Mouse (Mus musculus) heart, embryonic 12.5 days (tissue): ENCODE data around the gene Ltb. TPM values are rescaled to one million over a fixed set of nuclear protein-coding genes. Genes with fewer than 3 reads are reported as not detected.
A peak's percentile ranks its signal among the peaks of the same experiment; 100 is the strongest.

Experiments
- ATAC-seq: fragments of 200-750 bp; cut with Nextera tagmentation; 2 replicates; pipeline ENCODE4 v1.8.0; 2017; ENCODE audit warnings: moderate TSS enrichment, moderate library complexity; ENCODE audit not compliant: insufficient number of reproducible peaks, low FRiP score
- H3K27ac ChIP-seq: fragments of 300-500 bp; sonication (generic); 2 replicates; pipeline ENCODE4 v1.5.1; 2016; ENCODE audit warnings: mild to moderate bottlenecking, moderate library complexity; ENCODE audit not compliant: poor library complexity, severe bottlenecking
- H3K27me3 ChIP-seq: fragments of 300-500 bp; sonication (generic); replicated peaks from 2 replicates; pipeline ENCODE4 v1.6.1; 2016; ENCODE audit warnings: mild to moderate bottlenecking, moderate library complexity
- H3K36me3 ChIP-seq: fragments of 300-500 bp; sonication (generic); 2 replicates; pipeline ENCODE4 v1.6.1; 2016; ENCODE audit warnings: mild to moderate bottlenecking, moderate library complexity
- H3K4me1 ChIP-seq: fragments of 300-500 bp; sonication (generic); replicated peaks from 2 replicates; pipeline ENCODE4 v1.6.1; 2016; ENCODE audit warnings: mild to moderate bottlenecking
- H3K4me2 ChIP-seq: fragments of 300-500 bp; sonication (generic); 2 replicates; pipeline ENCODE4 v1.6.1; 2016; ENCODE audit warnings: mild to moderate bottlenecking, moderate library complexity
- H3K4me3 ChIP-seq: fragments of 300-500 bp; sonication (generic); 2 replicates; pipeline ENCODE4 v1.5.1; 2016; ENCODE audit warnings: mild to moderate bottlenecking
- H3K9ac ChIP-seq: fragments of 300-500 bp; sonication (generic); 2 replicates; pipeline ENCODE4 v1.6.1; 2016; ENCODE audit warnings: mild to moderate bottlenecking, moderate library complexity
- H3K9me3 ChIP-seq: fragments of 300-500 bp; sonication (generic); replicated peaks from 2 replicates; pipeline ENCODE4 v1.6.1; 2016; ENCODE audit warnings: mild to moderate bottlenecking, moderate library complexity
- WGBS: fragments of 180-500 bp; shearing (Covaris S2); methylation state at CpG from one replicate; pipeline ENCODE4 v1.1.7; 2016; 5-methylcytosine and 5-hydroxymethylcytosine counted together
- polyA plus RNA-seq: library from polyadenylated mRNA; unstranded; fragments of >200 nt; fragmentation: Nextera tagmentation; extraction: Ambion mirVana; gene quantifications from 2 replicates; pipeline ENCODE4 v1.2.1, GENCODE M21; 2016

Gene Ltb
- polyA plus RNA-seq, 1 experiment from 2014 or later: 0.14 TPM

DNA sequence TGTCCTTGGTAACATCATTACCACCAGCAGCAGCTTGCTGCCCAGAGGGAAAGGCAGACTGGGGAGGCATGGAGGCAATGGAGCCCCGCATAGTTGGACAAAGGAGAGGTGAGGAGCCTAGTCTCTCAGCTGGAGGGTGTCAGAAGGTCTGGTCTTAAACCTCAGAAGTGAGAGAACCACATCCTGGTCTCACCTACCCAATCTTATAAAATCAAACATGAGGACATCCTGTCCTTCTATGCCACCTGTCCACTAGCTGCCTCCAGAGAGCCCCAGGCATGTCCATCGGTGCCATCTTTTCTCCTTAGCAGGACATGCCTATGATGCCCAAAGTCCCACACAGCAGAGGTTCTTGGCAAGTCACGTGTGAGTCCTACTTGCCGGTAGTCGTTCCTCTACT, 14.1 kb upstream of the Ltb start:
- Histone ChIP-seq H3K9ac (no peak overlapping the region), H3K27ac (no peak overlapping the region), H3K4me2 (no peak overlapping the region), H3K4me3 (no peak overlapping the region), H3K27me3 (no peaks in the 10 kb centered on the region), H3K9me3 (no peaks in the 10 kb centered on the region), H3K36me3 (no peaks in the 10 kb centered on the region), H3K4me1 (no peaks in the 10 kb centered on the region)
- WGBS: 74% methylated on average over 5 of the region's 5 CpGs
- ATAC-seq: no peak

DNA sequence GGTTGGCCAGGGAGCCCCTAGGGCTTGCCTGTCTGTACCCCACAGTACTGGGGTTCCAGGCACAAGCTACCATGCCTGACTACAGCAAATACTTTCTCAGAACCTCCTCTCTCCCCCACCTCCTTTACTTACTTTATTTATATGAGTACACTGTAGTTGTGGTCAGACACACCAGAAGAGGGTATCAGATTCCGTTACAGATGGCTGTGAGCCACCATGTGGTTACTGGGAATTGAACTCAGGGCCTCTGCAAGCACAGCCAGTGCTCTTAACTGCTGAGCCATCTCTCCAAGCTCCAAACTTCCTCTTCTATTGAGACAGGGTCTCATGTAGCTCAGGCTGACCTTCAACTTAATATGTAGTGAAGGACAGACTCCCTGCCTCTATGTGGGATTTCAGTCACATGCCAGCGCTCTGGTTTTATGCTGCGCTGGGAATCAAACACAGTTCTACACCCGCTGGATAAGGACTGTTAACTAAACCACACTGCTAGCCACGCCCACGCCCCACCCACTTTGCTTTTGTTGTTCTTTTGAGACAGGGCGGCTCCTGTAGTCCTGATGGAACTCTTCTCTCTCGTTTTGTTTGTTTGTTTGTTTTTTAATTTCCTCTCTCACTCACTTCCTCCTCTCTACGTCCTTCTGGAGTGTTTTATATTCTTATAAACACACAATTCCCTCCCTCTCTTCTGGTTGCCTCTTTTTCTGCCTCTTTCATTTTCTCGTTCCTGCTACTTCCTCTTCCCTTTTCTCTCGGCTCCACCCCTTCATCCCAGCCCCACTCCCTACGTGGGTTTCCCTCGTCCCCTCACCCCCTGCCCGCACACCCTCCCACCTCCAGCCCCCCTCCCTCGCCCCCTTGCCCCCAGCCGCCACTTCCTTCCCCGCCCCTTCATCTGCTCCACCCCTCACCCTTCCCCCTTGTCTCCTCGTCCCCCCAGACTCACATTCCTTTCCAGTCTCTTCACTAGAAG, 8.3 kb upstream of the Ltb start:
- Histone ChIP-seq H3K4me2 (peak overlapping the region; percentile 73), H3K27me3 (no peaks in the 10 kb centered on the region), H3K36me3 (no peaks in the 10 kb centered on the region), H3K9me3 (no peaks in the 10 kb centered on the region), H3K4me1 (peaks cover 12% of the 10 kb centered on the region), H3K4me3 (peak overlapping the region; percentile 55), H3K9ac (peak overlapping the region; percentile 64), H3K27ac (peak overlapping the region; percentile 62)
- peak; percentile 79 for ATAC-seq
- 3% methylated on average over 18 of the region's 18 CpGs for WGBS

GRCm38 (mm10) chr17:35186681-35187080, 7.6 kb upstream of the Ltb start:
- Histone ChIP-seq H3K9me3 (no peaks in the 10 kb centered on the region), H3K4me2 (peak overlapping the region; percentile 73), H3K27ac (peak overlapping the region; percentile 62), H3K9ac (peak overlapping the region; percentile 64; the same call in 1 of the 2 replicates), H3K27me3 (no peaks in the 10 kb centered on the region), H3K36me3 (no peaks in the 10 kb centered on the region), H3K4me1 (peaks cover 12% of the 10 kb centered on the region), H3K4me3 (peak overlapping the region; percentile 55)
- ATAC-seq: peak; percentile 54
- WGBS: 3% methylated on average over 4 of the region's 4 CpGs

GRCm38 (mm10) chr17:35187345-35187744, 6.9 kb upstream of the Ltb start:
- ATAC-seq: no peak
- H3K27ac ChIP-seq: no peak overlapping the region
- no peak overlapping the region for H3K9ac ChIP-seq
- 69% methylated on average over 4 of the region's 4 CpGs for WGBS
- H3K4me3 ChIP-seq: no peak overlapping the region
- no peak overlapping the region for H3K4me2 ChIP-seq
- H3K4me1 ChIP-seq: peaks cover 12% of the 10 kb centered on the region
- no peaks in the 10 kb centered on the region for H3K9me3 ChIP-seq
- no peaks in the 10 kb centered on the region for H3K36me3 ChIP-seq
- no peaks in the 10 kb centered on the region for H3K27me3 ChIP-seq

- H3K27ac ChIP-seq: no peak within 1 kb of the TSS
- H3K4me3 ChIP-seq: no peak within 1 kb of the TSS
- ATAC-seq: no peak
- no peaks in the 10 kb centered on the region for H3K9me3 ChIP-seq
- peaks cover 12% of the 10 kb centered on the region for H3K4me1 ChIP-seq
- WGBS: 72% methylated on average over 7 of the region's 7 CpGs
- no peak within 1 kb of the TSS for H3K4me2 ChIP-seq
- H3K27me3 ChIP-seq: no peaks in the 10 kb centered on the region
- no peak within 1 kb of the TSS for H3K9ac ChIP-seq
- H3K36me3 ChIP-seq: no peaks in the 10 kb centered on the region
Measured at GRCm38 (mm10) chr17:35187959-35188610, 6.2 kb upstream of the Ltb start, which contains the start of gene Lst1. TSS of gene Lst1 (minus strand) at chr17:35188439.

DNA sequence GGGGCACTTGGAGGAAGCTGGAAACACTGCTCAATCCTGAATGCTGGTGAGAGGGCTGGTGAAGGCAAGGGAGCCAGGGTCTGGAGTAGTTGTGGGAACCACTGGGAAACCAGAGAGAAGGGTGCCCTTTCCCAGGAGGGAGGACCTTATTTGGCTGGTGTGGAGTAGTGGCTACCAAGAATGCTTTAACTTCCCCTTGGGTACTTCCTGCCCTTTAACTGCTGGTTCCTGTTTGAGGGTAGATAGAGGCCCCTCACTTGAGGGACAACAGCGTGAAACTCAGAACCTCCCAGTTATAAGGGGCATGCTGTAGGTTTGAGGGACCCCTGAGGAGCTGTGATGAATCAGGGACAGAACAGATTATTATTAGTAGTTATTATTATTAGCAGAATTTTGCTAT, 5.1 kb upstream of the Ltb start:
- ATAC-seq: no peak

DNA sequence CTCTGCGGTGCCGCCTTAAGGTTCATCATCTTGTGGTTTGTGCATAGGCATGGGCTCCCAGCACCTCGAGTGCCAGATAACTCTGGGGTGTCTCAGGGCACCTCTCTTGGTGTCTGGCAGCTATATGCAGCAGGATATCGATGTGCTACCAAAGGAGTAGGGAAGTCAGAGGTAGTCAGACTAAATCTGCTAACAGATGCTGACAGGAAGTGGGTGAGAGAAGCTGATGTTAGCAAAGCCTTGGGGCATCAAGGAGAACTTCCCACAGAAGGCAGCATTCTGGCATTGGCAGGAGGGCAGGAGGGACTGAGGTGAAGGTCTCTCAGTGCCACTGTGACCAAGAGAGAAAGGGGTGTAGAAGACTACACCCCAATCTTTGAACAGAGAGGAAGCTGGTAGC, 4.1 kb upstream of the Ltb start:
- ATAC-seq: no peak
- Histone ChIP-seq H3K9ac (no peak overlapping the region), H3K36me3 (no peaks in the 10 kb centered on the region), H3K4me3 (no peak overlapping the region), H3K27ac (no peak overlapping the region), H3K27me3 (peaks cover 20% of the 10 kb centered on the region), H3K4me1 (peaks cover 20% of the 10 kb centered on the region), H3K9me3 (no peaks in the 10 kb centered on the region), H3K4me2 (no peak overlapping the region)
- 50% methylated on average over 4 of the region's 4 CpGs for WGBS

More for the DNA sequence above, 5.1 kb upstream of the Ltb start:
- Histone ChIP-seq H3K4me3 (no peak overlapping the region), H3K27me3 (peaks cover 11% of the 10 kb centered on the region), H3K27ac (no peak overlapping the region), H3K9me3 (no peaks in the 10 kb centered on the region), H3K4me2 (no peak overlapping the region), H3K4me1 (peaks cover 13% of the 10 kb centered on the region), H3K36me3 (no peaks in the 10 kb centered on the region), H3K9ac (no peak overlapping the region)
- WGBS: 47% methylated on average over 1 of the region's 1 CpGs

DNA sequence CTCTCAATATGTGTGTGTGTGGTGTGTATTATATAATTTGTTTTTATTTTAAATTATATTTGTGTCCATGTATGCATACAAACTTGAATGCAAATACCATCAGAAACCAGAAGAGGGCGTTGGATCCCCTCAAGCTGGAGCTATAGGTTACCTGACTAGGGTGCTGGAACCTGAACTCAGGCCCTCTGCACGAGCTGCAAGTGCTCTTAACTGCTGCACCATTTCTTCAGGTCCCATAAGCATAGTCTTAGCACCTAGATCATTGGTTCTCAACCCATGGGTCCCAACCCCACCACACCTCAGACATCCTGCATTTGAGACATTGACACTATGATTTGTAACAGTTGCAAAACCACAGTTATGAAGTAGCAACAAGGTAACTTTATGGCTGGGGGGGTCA, 2.5 kb upstream of the Ltb start:
- Histone ChIP-seq H3K9me3 (no peaks in the 10 kb centered on the region), H3K36me3 (no peaks in the 10 kb centered on the region), H3K4me3 (no peak overlapping the region), H3K9ac (no peak overlapping the region), H3K4me2 (no peak overlapping the region), H3K27ac (no peak overlapping the region), H3K4me1 (peaks cover 23% of the 10 kb centered on the region), H3K27me3 (peaks cover 35% of the 10 kb centered on the region)
- 56% methylated on average over 2 of the region's 2 CpGs for WGBS
- ATAC-seq: no peak

GRCm38 (mm10) chr17:35192924-35193323, 1.3 kb upstream of the Ltb start:
- peaks cover 41% of the 10 kb centered on the region for H3K27me3 ChIP-seq
- H3K27ac ChIP-seq: no peak overlapping the region
- 71% methylated on average over 5 of the region's 5 CpGs for WGBS
- H3K9me3 ChIP-seq: no peaks in the 10 kb centered on the region
- no peak overlapping the region for H3K4me3 ChIP-seq
- H3K4me1 ChIP-seq: peaks cover 22% of the 10 kb centered on the region
- H3K4me2 ChIP-seq: no peak overlapping the region
- ATAC-seq: no peak
- H3K36me3 ChIP-seq: no peaks in the 10 kb centered on the region
- no peak overlapping the region for H3K9ac ChIP-seq

- Histone ChIP-seq H3K4me3 (peak overlapping the region; percentile 48), H3K4me1 (peaks cover 19% of the 10 kb centered on the region), H3K36me3 (no peaks in the 10 kb centered on the region), H3K27me3 (peaks cover 51% of the 10 kb centered on the region), H3K4me2 (peak overlapping the region; percentile 84), H3K27ac (no peak overlapping the region), H3K9me3 (no peaks in the 10 kb centered on the region), H3K9ac (peak overlapping the region; percentile 50)
- 29% methylated on average over 19 of the region's 19 CpGs for WGBS
- ATAC-seq: 0 out of 2 replicates have a peak, but pooled peaks have one; percentile 23
Measured at GRCm38 (mm10) chr17:35194844-35195630, 798 bp downstream of the Ltb start.
